Mouse (Mus musculus): Measurements from ENCODE around the gene Enthd1.

DNA sequence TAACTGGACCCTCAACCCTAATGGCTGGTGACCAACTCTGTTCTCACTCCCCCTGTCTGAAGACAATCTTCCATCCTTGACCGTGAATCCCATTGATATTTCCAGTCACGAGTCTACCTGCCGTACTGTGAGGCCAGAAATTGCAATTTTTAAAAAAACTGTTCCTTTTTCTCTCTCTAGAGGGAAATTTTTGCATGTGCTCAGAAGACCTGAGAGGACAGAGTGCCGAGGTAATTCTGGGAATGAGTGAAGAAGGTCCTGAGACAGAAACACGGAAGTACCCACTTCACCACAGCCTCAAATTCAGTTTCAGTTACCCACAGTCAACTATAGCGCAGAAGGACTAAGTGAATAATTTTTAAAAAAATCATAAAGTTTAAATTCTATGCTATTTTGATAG, 1.7 kb upstream of the Enthd1 start:
- no peak for TF ChIP-seq CTCF (IDR thresholded peaks at IDR 0.05)
- no peak for TF ChIP-seq POLR2A (IDR thresholded peaks at IDR 0.05; ENCODE audit: insufficient read depth, low read depth, low read length)
